Mouse (Mus musculus) myocyte (in vitro differentiated cells): ENCODE data around the gene Gm49380. TPM values are rescaled to one million over a fixed set of nuclear protein-coding genes. Genes with fewer than 3 reads are reported as not detected.

ENCODE experiments used
- H3K27me3 ChIP-seq: one replicate; pipeline ENCODE4 v1.6.1; 2011; ENCODE audit not compliant: control insufficient read depth, insufficient read depth, insufficient read length
- H3K36me3 ChIP-seq: one replicate; pipeline ENCODE4 v1.6.1; 2011; ENCODE audit not compliant: control insufficient read depth, insufficient read depth
- H3K4me2 ChIP-seq: one replicate; pipeline ENCODE4 v1.6.1; 2011; ENCODE audit warnings: low read depth, control low read depth
- H3K4me3 ChIP-seq: one replicate; pipeline ENCODE4 v1.5.1; 2011; ENCODE audit warnings: mild to moderate bottlenecking, control low read depth, moderate library complexity
- H3K79me2 ChIP-seq: one replicate; pipeline ENCODE4 v1.6.1; 2011; ENCODE audit not compliant: control insufficient read depth, insufficient read depth
- H3ac ChIP-seq: one replicate; pipeline ENCODE4 v1.6.1; 2011; ENCODE audit not compliant: control insufficient read depth, insufficient read length
- CEBPB ChIP-seq: IDR thresholded peaks from 2 replicates; pipeline ENCODE4 v1.6.1; 2011; ENCODE audit warnings: mild to moderate bottlenecking, moderate library complexity; ENCODE audit not compliant: poor library complexity, insufficient read depth, severe bottlenecking
- E2F4 ChIP-seq: IDR thresholded peaks from one replicate; pipeline ENCODE4 v1.6.1; 2011; ENCODE audit warnings: mild to moderate bottlenecking, control low read depth, moderate library complexity; ENCODE audit not compliant: insufficient read depth
- MAX ChIP-seq: IDR thresholded peaks from one replicate; pipeline ENCODE4 v1.6.1; 2011; ENCODE audit warnings: low read depth, mild to moderate bottlenecking, control low read depth
- MYOD1 ChIP-seq, 3 experiments: IDR thresholded peaks; one replicate each; pipeline ENCODE4 v1.6.1; 2011; ENCODE audit warnings: control low read depth in 2 of 3, low read depth in 2 of 3, mild to moderate bottlenecking in 2 of 3, moderate library complexity in 1 of 3; ENCODE audit not compliant: insufficient read length in 2 of 3, control insufficient read depth in 1 of 3
- MYOG ChIP-seq, 3 experiments: IDR thresholded peaks; one replicate each; pipeline ENCODE4 v1.6.1; 2011; ENCODE audit warnings: control low read depth in 2 of 3, low read depth in 2 of 3, mild to moderate bottlenecking in 2 of 3; ENCODE audit not compliant: insufficient read length in 2 of 3, control insufficient read depth in 1 of 3, insufficient read depth in 1 of 3
- POLR2A ChIP-seq: IDR thresholded peaks from one replicate; pipeline ENCODE4 v1.6.1; 2011; ENCODE audit warnings: low read depth, mild to moderate bottlenecking, control low read depth, moderate library complexity; ENCODE audit not compliant: insufficient read length
- POLR2AphosphoS2 ChIP-seq: IDR thresholded peaks from one replicate; pipeline ENCODE4 v1.6.1; 2011; ENCODE audit warnings: low read depth, control low read depth; ENCODE audit not compliant: insufficient read length
- REST ChIP-seq: IDR thresholded peaks from one replicate; pipeline ENCODE4 v1.6.1; 2011; ENCODE audit warnings: mild to moderate bottlenecking, control low read depth, moderate library complexity; ENCODE audit not compliant: insufficient read depth, insufficient read length
- SRF ChIP-seq: IDR thresholded peaks from one replicate; pipeline ENCODE4 v1.6.1; 2011; ENCODE audit warnings: low read depth; ENCODE audit not compliant: control insufficient read depth, insufficient read length
- TCF12 ChIP-seq: IDR thresholded peaks from one replicate; pipeline ENCODE4 v1.6.1; 2011; ENCODE audit warnings: mild to moderate bottlenecking, control low read depth; ENCODE audit not compliant: poor library complexity, insufficient read depth, severe bottlenecking
- TCF3 ChIP-seq: IDR thresholded peaks from one replicate; pipeline ENCODE4 v1.6.1; 2011; ENCODE audit warnings: low read depth, control low read depth; ENCODE audit not compliant: insufficient read length
- USF1 ChIP-seq: IDR thresholded peaks from one replicate; pipeline ENCODE4 v1.6.1; 2011; ENCODE audit warnings: low read depth, mild to moderate bottlenecking, control low read depth, moderate library complexity
- polyA plus RNA-seq: library from polyadenylated mRNA; unstranded; fragments of >200 nt; fragmentation: generic; extraction: Trizol; gene quantifications from one replicate; pipeline ENCODE4 v1.2.1, GENCODE M21; 2012; ENCODE audit warnings: missing spikeins

The Gm49380 gene
- polyA plus RNA-seq, 1 experiment = 0.02 TPM

DNA sequence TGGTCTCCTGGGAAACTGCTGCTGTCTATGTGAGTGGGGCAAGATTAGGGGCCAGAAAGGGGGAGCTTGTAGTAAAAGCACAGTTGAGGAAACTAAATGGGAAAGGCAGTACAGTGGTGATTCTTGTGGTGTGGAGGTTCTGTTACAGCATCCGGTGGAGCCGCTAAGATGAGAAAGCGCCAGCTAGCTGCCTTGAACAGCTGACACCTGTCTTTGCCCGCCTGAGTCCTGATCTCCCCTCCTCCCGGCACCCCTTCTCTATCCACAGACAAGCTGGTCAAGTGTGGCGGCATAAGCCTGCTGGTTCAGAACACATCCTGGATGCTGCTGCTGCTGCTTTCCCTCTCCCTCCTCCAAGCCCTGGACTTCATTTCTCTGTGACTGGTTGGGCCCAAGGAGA lies 66.2 kb downstream of the Gm49380 start:
- no peak for TF ChIP-seq CEBPB
- no peak for TF ChIP-seq REST
- TF ChIP-seq MAX = no peak
- no peak for TF ChIP-seq POLR2AphosphoS2
- TF ChIP-seq MYOD1 (IDR thresholded peaks at IDR 0.05; ENCODE audit: control insufficient read depth in 1 of 3, insufficient read length in 2 of 3, low read depth in 2 of 3) = peak in 2 of 3 experiments; percentile 95 to 96
- no peak for TF ChIP-seq POLR2A
- TF ChIP-seq E2F4 = no peak
- no peak for TF ChIP-seq SRF
- peak; percentile 76 for TF ChIP-seq TCF3
- no peak for TF ChIP-seq USF1
- peak in 2 of 3 experiments; percentile 72 to 91 for TF ChIP-seq MYOG (IDR thresholded peaks at IDR 0.05; ENCODE audit: control insufficient read depth in 1 of 3, insufficient read depth in 1 of 3, insufficient read length in 2 of 3, low read depth in 2 of 3)
- TF ChIP-seq TCF12 = peak; percentile 43
- no peaks in the 10 kb centered on the region for H3K36me3 ChIP-seq

DNA sequence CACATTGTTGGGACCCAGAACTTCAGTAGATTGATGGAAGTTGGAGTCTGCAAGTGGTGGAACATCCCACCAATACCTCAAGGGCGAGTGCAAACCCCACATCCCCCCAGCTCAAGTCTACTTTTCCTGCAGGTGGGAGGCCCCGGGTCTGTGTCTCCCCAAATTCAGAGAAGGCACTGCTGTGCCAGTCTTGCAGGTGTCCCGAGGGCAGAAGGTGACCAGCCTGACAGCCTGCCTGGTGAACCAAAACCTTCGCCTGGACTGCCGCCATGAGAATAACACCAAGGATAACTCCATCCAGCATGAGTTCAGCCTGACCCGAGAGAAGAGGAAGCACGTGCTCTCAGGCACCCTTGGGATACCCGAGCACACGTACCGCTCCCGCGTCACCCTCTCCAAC lies 66.9 kb downstream of the Gm49380 start:
- Histone ChIP-seq H3K4me3 (no peak overlapping the region), H3ac (no peak overlapping the region), H3K79me2 (no peaks in the 10 kb centered on the region), H3K4me2 (no peak overlapping the region), H3K27me3 (no peaks in the 10 kb centered on the region), H3K36me3 (no peaks in the 10 kb centered on the region)
- TF ChIP-seq POLR2A = no peak
- TF ChIP-seq MYOG (IDR thresholded peaks at IDR 0.05; ENCODE audit: control insufficient read depth in 1 of 3, insufficient read depth in 1 of 3, insufficient read length in 2 of 3, low read depth in 2 of 3) = no peak
- no peak for TF ChIP-seq CEBPB
- no peak for TF ChIP-seq TCF3

More for the DNA sequence above, 66.2 kb downstream of the Gm49380 start:
- H3K4me2 ChIP-seq = no peak overlapping the region
- no peaks in the 10 kb centered on the region for H3K79me2 ChIP-seq
- no peaks in the 10 kb centered on the region for H3K27me3 ChIP-seq
- H3ac ChIP-seq = no peak overlapping the region
- H3K4me3 ChIP-seq = no peak overlapping the region

DNA sequence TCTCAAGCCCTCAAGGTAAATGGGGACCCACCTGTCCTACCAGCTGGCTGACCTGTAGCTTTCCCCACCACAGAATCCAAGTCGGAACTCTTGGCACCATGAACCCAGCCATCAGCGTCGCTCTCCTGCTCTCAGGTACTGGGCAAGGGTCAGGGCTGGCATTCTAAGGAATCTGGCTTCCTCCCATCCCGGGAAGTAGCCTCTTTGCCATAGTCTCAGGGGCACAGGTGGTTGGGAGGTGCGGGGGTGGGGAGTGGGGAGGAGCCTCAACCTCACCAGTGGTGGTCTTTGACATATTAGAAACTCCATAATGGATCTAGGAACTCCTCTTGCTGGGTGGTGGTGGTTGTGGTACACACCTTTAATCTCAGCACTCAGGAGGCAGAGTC lies 67.4 kb downstream of the Gm49380 start:
- no peak overlapping the region for H3K4me2 ChIP-seq
- no peak overlapping the region for H3K4me3 ChIP-seq
- TF ChIP-seq SRF (no peak), TCF12 (no peak), MYOG (IDR thresholded peaks at IDR 0.05; ENCODE audit: control insufficient read depth in 1 of 3, insufficient read depth in 1 of 3, insufficient read length in 2 of 3, low read depth in 2 of 3) (no peak), REST (no peak), POLR2AphosphoS2 (no peak), MAX (no peak), POLR2A (no peak), E2F4 (no peak), CEBPB (no peak), MYOD1 (IDR thresholded peaks at IDR 0.05; ENCODE audit: control insufficient read depth in 1 of 3, insufficient read length in 2 of 3, low read depth in 2 of 3) (no peak), TCF3 (no peak)
- H3K27me3 ChIP-seq = no peaks in the 10 kb centered on the region
- no peaks in the 10 kb centered on the region for H3K79me2 ChIP-seq
- no peak overlapping the region for H3ac ChIP-seq
- no peaks in the 10 kb centered on the region for H3K36me3 ChIP-seq

DNA sequence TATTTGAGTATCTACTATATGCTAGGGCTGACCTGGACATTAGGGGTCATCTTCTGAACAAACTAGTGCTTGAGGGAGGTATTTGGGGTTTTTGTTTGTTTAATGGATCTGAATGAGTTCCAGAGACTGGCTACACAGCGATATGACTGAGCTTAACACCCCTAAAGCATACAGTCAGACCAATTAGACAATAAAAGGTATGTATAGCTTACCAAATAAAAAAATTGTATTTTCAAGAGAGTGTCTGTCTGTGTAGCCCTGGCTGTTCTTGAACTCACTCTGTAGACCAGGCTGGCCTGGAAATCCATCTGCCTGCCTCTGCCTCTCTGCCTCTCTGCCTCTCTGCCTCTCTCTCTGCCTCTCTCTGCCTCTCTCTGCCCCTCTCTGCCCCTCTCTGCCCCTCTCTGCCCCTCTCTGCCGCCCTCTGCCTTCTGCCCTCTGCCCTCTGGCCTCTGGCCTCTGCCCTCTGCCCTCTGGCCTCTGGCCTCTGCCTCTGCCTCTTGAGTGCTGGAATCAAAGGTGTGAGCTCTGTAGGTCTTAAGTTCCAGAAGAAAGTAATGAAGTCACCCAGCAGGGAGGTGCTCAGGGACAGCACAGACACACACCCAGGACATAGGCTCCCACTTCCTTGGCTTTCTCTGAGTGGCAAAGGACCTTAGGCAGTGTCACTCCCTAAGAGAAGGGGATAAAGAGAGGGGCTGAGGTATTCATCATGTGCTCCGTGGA lies 68.0 kb downstream of the Gm49380 start:
- no peaks in the 10 kb centered on the region for H3K36me3 ChIP-seq
- TF ChIP-seq REST (no peak), CEBPB (no peak), TCF12 (no peak), POLR2A (no peak), MAX (no peak), TCF3 (no peak), SRF (no peak), USF1 (no peak), MYOD1 (IDR thresholded peaks at IDR 0.05; ENCODE audit: control insufficient read depth in 1 of 3, insufficient read length in 2 of 3, low read depth in 2 of 3) (no peak), POLR2AphosphoS2 (no peak), E2F4 (no peak), MYOG (IDR thresholded peaks at IDR 0.05; ENCODE audit: control insufficient read depth in 1 of 3, insufficient read depth in 1 of 3, insufficient read length in 2 of 3, low read depth in 2 of 3) (no peak)
- H3K27me3 ChIP-seq = no peaks in the 10 kb centered on the region
- no peak overlapping the region for H3K4me3 ChIP-seq
- no peaks in the 10 kb centered on the region for H3K79me2 ChIP-seq
- H3ac ChIP-seq = no peak overlapping the region
- no peak overlapping the region for H3K4me2 ChIP-seq
